Mouse (Mus musculus): Measurements from ENCODE around the gene Jade2.

DNA sequence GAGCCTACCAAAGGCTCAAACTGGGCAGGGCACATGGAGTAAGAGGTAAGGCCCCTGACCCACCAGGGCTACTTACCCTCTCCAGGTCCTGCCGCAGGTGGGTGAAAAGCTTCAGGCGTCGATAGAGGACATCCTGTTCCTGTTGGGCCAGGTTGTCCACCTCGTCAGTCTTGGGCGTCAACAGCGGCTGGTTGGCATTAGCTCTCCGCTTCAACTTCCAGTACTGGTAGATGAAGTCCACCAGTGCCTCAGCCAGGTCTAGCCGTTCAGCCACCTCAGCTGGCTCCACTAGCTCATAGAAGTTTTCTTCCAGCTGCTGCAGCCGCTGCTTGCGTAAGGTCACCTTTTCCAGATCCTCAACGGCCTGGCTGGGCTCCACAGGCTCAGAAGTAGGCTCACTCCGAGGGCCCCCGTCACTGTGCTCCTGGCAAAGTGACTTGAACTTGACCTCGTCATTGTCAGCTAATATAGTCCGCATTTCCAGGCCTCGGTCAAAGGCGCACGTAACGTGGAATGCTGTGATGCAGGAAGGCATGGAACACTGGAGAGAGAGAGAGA lies 32.5 kb downstream of the Jade2 start:
- TF ChIP-seq POLR2AphosphoS2 (IDR thresholded peaks at IDR 0.05; ENCODE audit: low read depth, low read length) (no peak), CTCF (conservative IDR thresholded peaks at IDR 0.05 in 1 of 2, IDR thresholded peaks at IDR 0.05 in 1 of 2; ENCODE audit: low read depth in 2 of 2, low read length in 2 of 2) (no peak), E2F4 (IDR thresholded peaks at IDR 0.05; ENCODE audit: insufficient replicate concordance, low read depth, low read length) (no peak), UBTF (IDR thresholded peaks at IDR 0.05; ENCODE audit: low read depth, low read length) (no peak), CHD2 (IDR thresholded peaks at IDR 0.05; ENCODE audit: low read length) (no peak), ZMIZ1 (IDR thresholded peaks at IDR 0.05; ENCODE audit: low read depth, low read length) (no peak), CHD1 (IDR thresholded peaks at IDR 0.05; ENCODE audit: low read depth, low read length) (no peak), POLR2A (IDR thresholded peaks at IDR 0.05; ENCODE audit: low read depth, low read length) (no peak), MAFK (IDR thresholded peaks at IDR 0.05; ENCODE audit: insufficient replicate concordance, low read length) (no peak), ZNF384 (IDR thresholded peaks at IDR 0.05; ENCODE audit: low read depth, low read length) (no peak), NRF1 (IDR thresholded peaks at IDR 0.05; ENCODE audit: low read depth, low read length) (no peak)
